Mouse (Mus musculus): ENCODE measurements around the gene Mcf2.

DNA sequence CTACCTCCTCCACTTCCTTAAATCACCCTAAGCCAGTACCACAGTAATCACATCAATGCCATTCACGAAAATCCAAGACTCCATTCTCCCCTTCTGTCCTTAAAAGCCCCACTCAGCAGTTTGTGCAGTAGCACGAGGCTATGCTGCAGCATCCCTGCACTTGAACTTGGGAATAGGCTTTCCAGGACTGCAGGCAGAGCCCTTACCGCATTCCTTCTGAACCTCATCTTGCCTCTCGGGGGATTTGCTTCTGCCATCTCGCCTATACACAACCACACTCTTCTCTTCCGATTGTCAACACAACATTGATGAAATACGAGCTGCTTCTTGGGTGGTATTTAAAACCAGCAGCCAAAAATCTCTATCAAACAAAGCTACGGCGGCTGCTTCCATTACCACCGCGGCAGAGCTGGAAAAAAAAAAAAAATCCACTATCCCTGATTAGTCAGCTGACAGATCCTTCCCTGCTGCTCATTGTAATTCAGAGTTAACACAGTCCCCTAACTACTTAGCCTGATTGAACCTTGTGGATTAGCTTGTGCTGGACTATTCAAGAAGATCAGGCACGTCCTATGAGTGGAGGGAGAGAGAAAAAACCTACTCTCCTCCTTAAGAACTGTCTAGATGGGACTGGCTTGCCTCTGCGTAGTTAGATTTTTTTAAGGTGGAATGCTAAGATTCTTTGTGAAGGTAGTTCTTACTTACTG is 31.5 kb downstream of the Mcf2 start:
- TF ChIP-seq GATA1 (IDR thresholded peaks at IDR 0.05; ENCODE audit: low read length) (no peak), TAL1 (IDR thresholded peaks at IDR 0.05; ENCODE audit: low read length) (no peak)

All from erythroblast, embryonic 14.5 days (primary cell).